Mouse (Mus musculus): Measurements from ENCODE around the gene Tmub2. TPM values are rescaled to one million over a fixed set of nuclear protein-coding genes. Genes with fewer than 3 reads are reported as not detected.

Tmub2 gene
- 64.4 and 66.7 TPM in 2 replicates for polyA plus RNA-seq (2015; fragmentation: Nextera tagmentation; extraction: Ambion mirVana)

DNA sequence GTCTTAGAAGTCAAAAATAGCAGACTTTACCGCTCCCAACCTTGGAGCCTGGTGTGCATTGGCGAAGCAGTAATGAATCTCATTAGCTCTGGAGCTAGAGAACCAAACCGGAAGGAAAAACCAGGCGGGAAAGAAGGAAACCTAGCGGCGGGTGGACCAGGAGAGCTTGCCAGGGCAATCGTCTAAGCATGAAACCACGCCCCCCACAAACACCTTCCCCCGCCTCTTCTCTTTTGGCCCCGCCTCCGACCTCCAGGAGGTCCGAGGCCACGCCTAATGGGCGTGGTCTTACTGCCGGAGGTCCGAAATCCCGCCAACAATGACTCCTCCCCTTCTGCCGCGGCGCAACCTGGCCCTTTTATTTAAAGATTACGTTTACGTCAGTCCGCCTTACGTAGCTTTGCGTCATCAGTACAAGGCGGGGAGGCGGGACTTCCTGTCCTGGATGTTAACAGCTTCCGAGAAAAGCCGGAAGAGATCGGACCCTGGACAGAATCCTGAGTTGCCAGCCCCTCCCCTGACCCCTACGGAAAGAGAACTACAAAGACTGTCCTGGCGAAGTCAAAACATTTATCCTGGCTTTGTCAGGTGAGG is at the start of gene Tmub2:
TSS of gene Tmub2 (plus strand) at position 431 of the 594 bp plus-strand sequence.
- Histone ChIP-seq H3K4me2 (replicated peaks; ENCODE audit: low read depth, low read length) (peak within 1 kb of the TSS; percentile 74), H3K4me1 (ENCODE audit: insufficient read depth, low read length) (peaks cover 20% of the 10 kb centered on the region), H3K9ac (replicated peaks; ENCODE audit: low read length) (peak within 1 kb of the TSS; percentile 88), H3K4me3 (ENCODE audit: low read length) (peak within 1 kb of the TSS; percentile 78), H3K27me3 (ENCODE audit: insufficient read depth, low read length) (no peaks in the 10 kb centered on the region), H3K36me3 (ENCODE audit: insufficient read depth, low read length) (peaks cover 21% of the 10 kb centered on the region), H3K27ac (ENCODE audit: low read length) (peak within 1 kb of the TSS; percentile 92), H3K9me3 (ENCODE audit: low read length) (no peaks in the 10 kb centered on the region)
- WGBS, result under 1% methylated on average over 32 of the region's 32 CpGs
- ATAC-seq (ENCODE audit: low FRiP score, low TSS enrichment), result peak; percentile 90

DNA sequence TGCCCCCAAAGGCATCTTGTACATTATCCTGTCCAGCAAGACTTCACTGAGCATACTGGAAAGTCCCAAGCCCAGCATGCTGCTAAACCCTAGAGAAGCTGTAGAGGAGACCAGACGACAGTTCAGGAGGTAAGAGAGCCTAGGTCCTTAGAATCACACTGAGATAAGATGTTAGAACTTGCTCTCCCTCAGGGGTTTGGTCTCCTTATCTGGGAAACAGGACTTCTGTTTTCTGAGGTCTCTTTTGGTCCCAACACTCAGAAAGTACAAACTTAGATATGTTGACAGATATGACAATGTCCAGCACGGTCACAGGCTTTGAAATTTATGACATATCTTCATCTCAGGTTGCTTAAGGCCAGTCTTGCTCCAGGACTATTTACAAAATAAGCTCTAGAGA is 48.7 kb upstream of the Tmub2 start:
- Histone ChIP-seq H3K4me3 (ENCODE audit: low read length) (no peak overlapping the region), H3K9ac (replicated peaks; ENCODE audit: low read length) (no peak overlapping the region), H3K4me1 (ENCODE audit: insufficient read depth, low read length) (no peaks in the 10 kb centered on the region), H3K36me3 (ENCODE audit: insufficient read depth, low read length) (no peaks in the 10 kb centered on the region), H3K27ac (ENCODE audit: low read length) (no peak overlapping the region), H3K27me3 (ENCODE audit: insufficient read depth, low read length) (no peaks in the 10 kb centered on the region), H3K4me2 (replicated peaks; ENCODE audit: low read depth, low read length) (no peak overlapping the region), H3K9me3 (ENCODE audit: low read length) (no peaks in the 10 kb centered on the region)
- 67% methylated on average over 2 of the region's 2 CpGs for WGBS
- ATAC-seq (ENCODE audit: low FRiP score, low TSS enrichment), result no peak

DNA sequence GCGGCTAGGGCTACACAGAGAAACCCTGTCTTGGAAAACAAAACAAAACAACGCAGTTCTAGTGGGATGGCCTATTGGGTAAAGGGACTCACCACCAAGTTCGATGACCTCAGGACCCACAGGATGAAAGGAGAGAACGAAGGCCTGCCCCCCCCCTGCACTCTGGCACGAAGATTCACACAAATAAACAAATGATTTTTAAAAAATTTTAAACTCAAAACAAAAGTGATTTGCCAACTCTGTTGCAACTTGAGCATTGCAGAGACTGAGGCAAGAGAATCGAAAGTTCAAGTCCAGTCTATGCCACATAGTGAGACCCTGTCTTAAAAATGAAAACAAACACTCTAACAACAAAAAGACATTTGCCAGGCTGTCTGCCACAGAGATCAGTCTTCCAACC is 44.1 kb upstream of the Tmub2 start:
- WGBS, result 85% methylated on average over 6 of the region's 6 CpGs
- H3K27me3 ChIP-seq (ENCODE audit: insufficient read depth, low read length), result 0 out of 2 replicates have a peak, but pooled peaks cover 3% of the 10 kb centered on the region
- H3K4me3 ChIP-seq (ENCODE audit: low read length), result no peak overlapping the region
- no peak for ATAC-seq (ENCODE audit: low FRiP score, low TSS enrichment)
- H3K27ac ChIP-seq (ENCODE audit: low read length), result no peak overlapping the region
- H3K9ac ChIP-seq (replicated peaks; ENCODE audit: low read length), result no peak overlapping the region
- H3K36me3 ChIP-seq (ENCODE audit: insufficient read depth, low read length), result no peaks in the 10 kb centered on the region
- H3K4me1 ChIP-seq (ENCODE audit: insufficient read depth, low read length), result peaks cover 13% of the 10 kb centered on the region
- 0 out of 2 replicates have a peak, but pooled peaks cover 4% of the 10 kb centered on the region for H3K9me3 ChIP-seq (ENCODE audit: low read length)
- no peak overlapping the region for H3K4me2 ChIP-seq (replicated peaks; ENCODE audit: low read depth, low read length)

DNA sequence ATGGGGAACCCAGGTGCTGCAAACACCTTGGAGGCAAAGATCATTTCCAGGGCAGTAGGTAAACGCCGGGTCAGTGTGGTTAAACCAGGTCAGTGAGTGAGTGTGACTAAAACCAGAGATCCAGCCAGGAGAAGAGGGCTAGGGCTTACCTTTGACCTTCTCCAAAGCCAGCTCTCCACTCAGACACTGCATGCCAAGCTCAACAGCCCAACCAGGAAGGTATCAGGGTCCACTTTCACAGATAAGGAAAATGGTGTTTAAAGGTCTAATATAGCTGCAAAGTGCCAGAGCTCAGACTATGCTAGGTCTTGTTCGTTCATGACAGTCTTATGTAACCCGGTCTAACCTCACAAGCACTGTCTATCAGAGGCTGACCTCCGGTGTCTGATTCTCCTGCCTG is 43.5 kb upstream of the Tmub2 start:
- Histone ChIP-seq H3K4me1 (ENCODE audit: insufficient read depth, low read length) (peaks cover 16% of the 10 kb centered on the region), H3K9me3 (ENCODE audit: low read length) (0 out of 2 replicates have a peak, but pooled peaks cover 4% of the 10 kb centered on the region), H3K9ac (replicated peaks; ENCODE audit: low read length) (no peak overlapping the region), H3K4me3 (ENCODE audit: low read length) (no peak overlapping the region), H3K27me3 (ENCODE audit: insufficient read depth, low read length) (0 out of 2 replicates have a peak, but pooled peaks cover 3% of the 10 kb centered on the region), H3K27ac (ENCODE audit: low read length) (no peak overlapping the region), H3K36me3 (ENCODE audit: insufficient read depth, low read length) (no peaks in the 10 kb centered on the region), H3K4me2 (replicated peaks; ENCODE audit: low read depth, low read length) (no peak overlapping the region)
- 90% methylated on average over 5 of the region's 5 CpGs for WGBS
- no peak for ATAC-seq (ENCODE audit: low FRiP score, low TSS enrichment)

DNA sequence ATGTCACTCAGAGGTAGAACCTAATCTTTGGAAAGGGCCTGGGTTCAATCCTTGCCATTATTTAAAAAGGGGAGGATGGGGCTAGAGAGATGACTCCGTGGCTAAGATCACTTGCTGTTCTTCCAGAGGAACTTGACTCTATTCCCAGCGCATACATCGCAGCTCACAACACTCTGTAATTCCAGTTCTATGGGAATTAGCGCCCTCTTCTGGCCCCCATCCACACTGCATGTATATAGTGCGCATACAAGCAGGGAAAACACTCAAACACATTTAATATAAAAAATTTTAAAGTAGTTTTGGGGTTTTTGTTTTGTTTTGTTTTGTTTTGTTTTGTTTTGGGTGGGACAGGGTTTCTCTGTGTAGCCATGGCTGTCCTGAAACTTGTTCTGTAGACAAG is 42.9 kb upstream of the Tmub2 start:
- no peak overlapping the region for H3K4me2 ChIP-seq (replicated peaks; ENCODE audit: low read depth, low read length)
- no peak for ATAC-seq (ENCODE audit: low FRiP score, low TSS enrichment)
- H3K27ac ChIP-seq (ENCODE audit: low read length), result no peak overlapping the region
- no peak overlapping the region for H3K4me3 ChIP-seq (ENCODE audit: low read length)
- H3K36me3 ChIP-seq (ENCODE audit: insufficient read depth, low read length), result no peaks in the 10 kb centered on the region
- peaks cover 16% of the 10 kb centered on the region for H3K4me1 ChIP-seq (ENCODE audit: insufficient read depth, low read length)
- 0 out of 2 replicates have a peak, but pooled peaks cover 3% of the 10 kb centered on the region for H3K27me3 ChIP-seq (ENCODE audit: insufficient read depth, low read length)
- H3K9ac ChIP-seq (replicated peaks; ENCODE audit: low read length), result no peak overlapping the region
- WGBS, result 46% methylated on average over 5 of the region's 5 CpGs
- 0 out of 2 replicates have a peak, but pooled peaks cover 4% of the 10 kb centered on the region for H3K9me3 ChIP-seq (ENCODE audit: low read length)

DNA sequence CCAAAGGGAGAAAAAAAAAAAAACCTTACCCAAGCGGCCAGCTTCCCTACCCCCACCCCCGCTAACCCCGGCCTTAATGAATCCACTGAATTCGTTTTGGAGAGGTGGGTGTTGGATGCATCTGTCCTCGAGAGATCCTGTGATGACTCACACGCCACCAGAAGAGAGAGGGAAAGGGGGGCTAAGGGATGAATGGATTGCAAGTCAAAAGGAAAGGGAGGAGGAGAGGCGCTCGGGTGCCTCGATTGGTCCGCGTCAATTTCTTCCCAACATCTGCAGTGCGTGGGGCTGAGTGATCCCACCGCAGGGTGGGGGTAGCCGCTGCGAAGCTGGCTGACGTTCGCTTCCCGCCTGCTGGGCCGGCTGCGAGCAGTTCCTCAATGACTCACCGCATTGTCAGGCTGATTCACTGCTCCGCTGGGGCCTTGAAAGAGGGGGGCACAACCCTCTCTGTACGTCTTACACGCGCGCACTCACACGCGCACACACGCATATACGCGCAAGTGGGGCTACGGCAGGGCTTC is 39.7 kb upstream of the Tmub2 start:
- Histone ChIP-seq H3K4me1 (ENCODE audit: insufficient read depth, low read length) (peaks cover 25% of the 10 kb centered on the region), H3K36me3 (ENCODE audit: insufficient read depth, low read length) (no peaks in the 10 kb centered on the region), H3K27me3 (ENCODE audit: insufficient read depth, low read length) (0 out of 2 replicates have a peak, but pooled peaks cover 3% of the 10 kb centered on the region), H3K27ac (ENCODE audit: low read length) (peak overlapping the region; percentile 25; the same call in 1 of the 2 replicates), H3K4me2 (replicated peaks; ENCODE audit: low read depth, low read length) (peak overlapping the region; percentile 66), H3K4me3 (ENCODE audit: low read length) (peak overlapping the region; percentile 39), H3K9ac (replicated peaks; ENCODE audit: low read length) (peak overlapping the region; percentile 63), H3K9me3 (ENCODE audit: low read length) (0 out of 2 replicates have a peak, but pooled peaks cover 4% of the 10 kb centered on the region)
- WGBS, result under 1% methylated on average over 32 of the region's 32 CpGs
- ATAC-seq (ENCODE audit: low FRiP score, low TSS enrichment), result peak; percentile 66

DNA sequence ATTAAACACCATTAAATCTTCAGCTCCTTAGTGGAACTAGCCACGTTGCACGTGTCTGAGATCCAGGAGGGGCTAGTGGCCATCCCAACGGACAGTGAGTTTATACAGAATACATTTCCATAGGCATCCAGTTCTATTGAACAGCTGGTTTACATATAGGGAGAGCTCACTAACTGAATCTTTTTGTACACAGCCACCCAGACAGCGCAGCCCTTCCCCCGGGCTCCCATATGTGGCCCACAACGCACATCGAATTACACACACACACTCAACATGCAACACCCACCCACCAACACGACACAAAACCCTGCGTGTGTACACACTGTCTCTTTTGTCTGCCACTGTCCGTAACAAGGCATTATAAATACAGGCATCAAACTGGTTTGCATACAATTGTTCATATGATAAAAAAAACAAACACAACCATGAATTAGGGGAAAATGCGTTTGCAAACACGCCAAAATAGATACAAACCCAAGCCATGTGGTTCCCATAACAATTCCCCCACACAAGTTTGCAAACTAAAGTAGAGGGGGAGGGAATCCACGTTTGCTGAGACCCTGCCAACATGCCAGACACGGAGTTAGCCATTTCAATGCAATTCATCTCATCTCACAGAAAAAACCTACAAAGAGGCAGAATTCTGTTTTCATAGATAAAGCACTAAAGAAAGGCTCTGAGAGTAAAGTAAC is 39.0 kb upstream of the Tmub2 start:
- peak overlapping the region; percentile 25; the same call in 1 of the 2 replicates for H3K27ac ChIP-seq (ENCODE audit: low read length)
- H3K27me3 ChIP-seq (ENCODE audit: insufficient read depth, low read length), result 0 out of 2 replicates have a peak, but pooled peaks cover 3% of the 10 kb centered on the region
- WGBS, result 50% methylated on average over 14 of the region's 14 CpGs
- 0 out of 2 replicates have a peak, but pooled peaks cover 4% of the 10 kb centered on the region for H3K9me3 ChIP-seq (ENCODE audit: low read length)
- peak overlapping the region; percentile 66 for H3K4me2 ChIP-seq (replicated peaks; ENCODE audit: low read depth, low read length)
- H3K4me1 ChIP-seq (ENCODE audit: insufficient read depth, low read length), result peaks cover 25% of the 10 kb centered on the region
- H3K36me3 ChIP-seq (ENCODE audit: insufficient read depth, low read length), result no peaks in the 10 kb centered on the region
- peak overlapping the region; percentile 39 for H3K4me3 ChIP-seq (ENCODE audit: low read length)
- peak; percentile 12; the same call in 1 of the 2 replicates for ATAC-seq (ENCODE audit: low FRiP score, low TSS enrichment)
- H3K9ac ChIP-seq (replicated peaks; ENCODE audit: low read length), result peak overlapping the region; percentile 63

DNA sequence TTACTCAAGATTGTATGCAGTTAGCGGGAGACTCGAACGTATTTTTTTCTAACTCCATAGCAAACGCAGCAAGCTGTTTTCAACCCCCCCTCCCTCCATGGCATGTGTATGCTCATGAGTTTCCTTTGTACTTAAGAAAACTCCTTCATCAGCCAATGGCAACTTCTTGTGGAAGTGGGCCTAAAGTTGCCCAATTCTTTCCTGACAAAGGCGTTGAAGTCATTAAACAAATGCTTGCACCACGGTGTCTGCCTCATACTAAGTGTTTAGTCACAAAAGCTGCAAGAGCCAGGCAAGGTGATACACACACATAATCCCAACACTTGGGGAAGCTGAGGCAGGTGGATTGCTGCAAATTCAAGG is 38.5 kb upstream of the Tmub2 start:
- no peak overlapping the region for H3K9ac ChIP-seq (replicated peaks; ENCODE audit: low read length)
- 0 out of 2 replicates have a peak, but pooled peaks cover 3% of the 10 kb centered on the region for H3K27me3 ChIP-seq (ENCODE audit: insufficient read depth, low read length)
- H3K9me3 ChIP-seq (ENCODE audit: low read length), result 0 out of 2 replicates have a peak, but pooled peaks cover 4% of the 10 kb centered on the region
- H3K4me1 ChIP-seq (ENCODE audit: insufficient read depth, low read length), result peaks cover 25% of the 10 kb centered on the region
- no peaks in the 10 kb centered on the region for H3K36me3 ChIP-seq (ENCODE audit: insufficient read depth, low read length)
- no peak overlapping the region for H3K4me2 ChIP-seq (replicated peaks; ENCODE audit: low read depth, low read length)
- H3K27ac ChIP-seq (ENCODE audit: low read length), result no peak overlapping the region
- no peak for ATAC-seq (ENCODE audit: low FRiP score, low TSS enrichment)
- no peak overlapping the region for H3K4me3 ChIP-seq (ENCODE audit: low read length)
- WGBS, result 85% methylated on average over 6 of the region's 6 CpGs

DNA sequence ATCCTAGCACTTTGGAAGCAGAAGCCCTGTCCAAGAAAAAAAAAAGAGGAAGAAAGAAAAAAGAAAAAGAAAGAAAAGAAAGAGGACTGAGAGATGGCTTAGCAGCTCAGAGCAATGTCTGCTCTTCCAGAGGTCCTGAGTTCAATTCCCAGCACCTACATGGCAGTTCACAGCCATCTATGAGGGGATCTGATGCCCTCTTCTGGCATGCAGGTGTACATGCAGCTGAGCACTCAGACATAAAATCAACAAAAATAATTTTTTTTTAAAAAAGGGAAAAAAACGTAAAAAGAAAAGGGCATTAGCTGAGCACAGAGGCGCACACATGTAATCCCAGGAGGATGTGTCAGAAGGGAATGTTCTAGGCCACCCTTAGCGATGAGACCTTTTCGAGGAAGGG is 37.9 kb upstream of the Tmub2 start:
- ATAC-seq (ENCODE audit: low FRiP score, low TSS enrichment), result no peak
- H3K9ac ChIP-seq (replicated peaks; ENCODE audit: low read length), result no peak overlapping the region
- H3K36me3 ChIP-seq (ENCODE audit: insufficient read depth, low read length), result no peaks in the 10 kb centered on the region
- H3K4me2 ChIP-seq (replicated peaks; ENCODE audit: low read depth, low read length), result no peak overlapping the region
- 89% methylated on average over 4 of the region's 4 CpGs for WGBS
- H3K27ac ChIP-seq (ENCODE audit: low read length), result no peak overlapping the region
- H3K27me3 ChIP-seq (ENCODE audit: insufficient read depth, low read length), result 0 out of 2 replicates have a peak, but pooled peaks cover 3% of the 10 kb centered on the region
- H3K9me3 ChIP-seq (ENCODE audit: low read length), result 0 out of 2 replicates have a peak, but pooled peaks cover 2% of the 10 kb centered on the region
- H3K4me1 ChIP-seq (ENCODE audit: insufficient read depth, low read length), result peaks cover 25% of the 10 kb centered on the region
- no peak overlapping the region for H3K4me3 ChIP-seq (ENCODE audit: low read length)

All from kidney, embryonic 16.5 days (tissue).